Mouse (Mus musculus) neural tube, embryonic 14.5 days (tissue): ENCODE results near the gene Prdm1. TPM values are rescaled to one million over a fixed set of nuclear protein-coding genes. Genes with fewer than 3 reads are reported as not detected.

ENCODE experiments used
- ATAC-seq: fragments of 200-750 bp; cut with Nextera tagmentation; 2 replicates; pipeline ENCODE4 v1.8.0; 2017; ENCODE audit warnings: low read depth, mild to moderate bottlenecking, moderate TSS enrichment, moderate library complexity
- H3K27ac ChIP-seq: fragments of 300-500 bp; sonication (generic); 2 replicates; pipeline ENCODE4 v1.5.1; 2014; ENCODE audit warnings: low read depth, mild to moderate bottlenecking, control low read depth, low read length, moderate library complexity, mixed read lengths
- H3K27me3 ChIP-seq: fragments of 300-500 bp; sonication (generic); 2 replicates; pipeline ENCODE4 v1.6.1; 2014; ENCODE audit warnings: low read length; ENCODE audit not compliant: control insufficient read depth, insufficient read depth
- H3K36me3 ChIP-seq: fragments of 300-500 bp; sonication (generic); 2 replicates; pipeline ENCODE4 v1.6.1; 2014; ENCODE audit warnings: low read length, mixed read lengths; ENCODE audit not compliant: control insufficient read depth, insufficient read depth
- H3K4me1 ChIP-seq: fragments of 300-500 bp; sonication (generic); 2 replicates; pipeline ENCODE4 v1.6.1; 2014; ENCODE audit warnings: low read length; ENCODE audit not compliant: control insufficient read depth, insufficient read depth
- H3K4me2 ChIP-seq: fragments of 300-500 bp; sonication (generic); 2 replicates; pipeline ENCODE4 v1.6.1; 2014; ENCODE audit warnings: mild to moderate bottlenecking, low read depth, low read length, control low read depth
- H3K4me3 ChIP-seq: fragments of 300-500 bp; sonication (generic); 2 replicates; pipeline ENCODE4 v1.5.1; 2014; ENCODE audit warnings: low read depth, low read length, control low read depth, mixed read lengths
- H3K9ac ChIP-seq: fragments of 300-500 bp; sonication (generic); replicated peaks from 2 replicates; pipeline ENCODE4 v1.6.1; 2014; ENCODE audit warnings: low read depth, mild to moderate bottlenecking, control low read depth, low read length, mixed read lengths
- H3K9me3 ChIP-seq: fragments of 300-500 bp; sonication (generic); 2 replicates; pipeline ENCODE4 v1.6.1; 2016; ENCODE audit warnings: low read length; ENCODE audit not compliant: control insufficient read depth
- WGBS: fragments of 180-500 bp; shearing (Covaris S2); extraction: QIAGEN DNeasy Blood & Tissue Kit; methylation state at CpG from one replicate; pipeline ENCODE4 v1.1.7; 2014; 5-methylcytosine and 5-hydroxymethylcytosine counted together
- polyA plus RNA-seq: library from polyadenylated mRNA; unstranded; fragments of >200 nt; fragmentation: Nextera tagmentation; extraction: Ambion mirVana; gene quantifications from 2 replicates; pipeline ENCODE4 v1.2.1, GENCODE M21; 2014

Prdm1 gene
- polyA plus RNA-seq, 1 experiment from 2014 or later = 0.64 TPM

- ATAC-seq = no peak
- 89% methylated on average over 12 of the region's 12 CpGs for WGBS
Measured at GRCm38 (mm10) chr10:44443696-44444095, 84.6 kb downstream of the Prdm1 start.

DNA sequence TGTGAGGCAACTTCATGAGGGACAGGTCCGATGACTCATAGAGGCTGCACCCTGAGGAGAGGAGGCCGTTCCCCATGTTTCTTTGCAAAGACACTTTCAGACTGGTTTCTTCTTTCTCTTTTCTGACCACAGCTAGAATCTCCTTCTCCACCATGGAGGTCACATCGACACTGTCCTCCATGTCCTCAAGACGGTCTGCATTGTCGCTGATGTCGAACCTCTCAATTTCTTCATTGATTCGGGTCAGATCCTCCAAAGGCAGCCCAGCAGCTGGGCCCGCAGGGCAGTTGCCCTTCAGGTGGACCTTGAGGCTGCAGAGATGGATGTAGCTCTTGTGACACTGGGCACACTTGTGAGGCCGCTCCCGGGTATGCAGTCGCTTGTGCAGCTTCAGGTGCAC, 88.6 kb downstream of the Prdm1 start:
- H3K4me3 ChIP-seq = no peak overlapping the region
- no peaks in the 10 kb centered on the region for H3K4me1 ChIP-seq
- no peak overlapping the region for H3K4me2 ChIP-seq
- no peaks in the 10 kb centered on the region for H3K36me3 ChIP-seq
- H3K27ac ChIP-seq = no peak overlapping the region
- no peaks in the 10 kb centered on the region for H3K9me3 ChIP-seq
- 91% methylated on average over 11 of the region's 11 CpGs for WGBS
- H3K27me3 ChIP-seq = no peaks in the 10 kb centered on the region
- H3K9ac ChIP-seq = no peak overlapping the region
- no peak for ATAC-seq

More at GRCm38 (mm10) chr10:44443696-44444095, 84.6 kb downstream of the Prdm1 start:
- Histone ChIP-seq H3K27me3 (no peaks in the 10 kb centered on the region), H3K4me1 (no peaks in the 10 kb centered on the region), H3K4me2 (no peak overlapping the region), H3K9me3 (no peaks in the 10 kb centered on the region), H3K9ac (no peak overlapping the region), H3K36me3 (no peaks in the 10 kb centered on the region), H3K4me3 (no peak overlapping the region), H3K27ac (no peak overlapping the region)

- Histone ChIP-seq H3K9me3 (no peaks in the 10 kb centered on the region), H3K4me3 (no peak overlapping the region)
- WGBS = 94% methylated on average over 1 of the region's 1 CpGs
Measured at GRCm38 (mm10) chr10:44437614-44438013, 90.7 kb downstream of the Prdm1 start.

GRCm38 (mm10) chr10:44435956-44436355, 92.3 kb downstream of the Prdm1 start:
- no peak overlapping the region for H3K4me3 ChIP-seq
- no peak for ATAC-seq
- WGBS = 81% methylated on average over 4 of the region's 4 CpGs

More at GRCm38 (mm10) chr10:44437614-44438013, 90.7 kb downstream of the Prdm1 start:
- ATAC-seq = no peak
- H3K9ac ChIP-seq = no peak overlapping the region
- H3K4me1 ChIP-seq = no peaks in the 10 kb centered on the region
- H3K27ac ChIP-seq = no peak overlapping the region
- no peak overlapping the region for H3K4me2 ChIP-seq
- no peaks in the 10 kb centered on the region for H3K27me3 ChIP-seq
- no peaks in the 10 kb centered on the region for H3K36me3 ChIP-seq

GRCm38 (mm10) chr10:44434702-44435181, 93.6 kb downstream of the Prdm1 start:
- Histone ChIP-seq H3K4me1 (no peaks in the 10 kb centered on the region), H3K27ac (no peak overlapping the region), H3K9me3 (no peaks in the 10 kb centered on the region), H3K9ac (no peak overlapping the region), H3K27me3 (no peaks in the 10 kb centered on the region), H3K4me3 (no peak overlapping the region), H3K36me3 (no peaks in the 10 kb centered on the region), H3K4me2 (no peak overlapping the region)
- no peak for ATAC-seq
- 68% methylated on average over 6 of the region's 6 CpGs for WGBS

More at GRCm38 (mm10) chr10:44435956-44436355, 92.3 kb downstream of the Prdm1 start:
- H3K9ac ChIP-seq = no peak overlapping the region
- no peaks in the 10 kb centered on the region for H3K4me1 ChIP-seq
- H3K27me3 ChIP-seq = no peaks in the 10 kb centered on the region
- H3K27ac ChIP-seq = no peak overlapping the region
- H3K36me3 ChIP-seq = no peaks in the 10 kb centered on the region
- H3K4me2 ChIP-seq = no peak overlapping the region
- H3K9me3 ChIP-seq = no peaks in the 10 kb centered on the region

- Histone ChIP-seq H3K9ac (no peak overlapping the region), H3K4me3 (no peak overlapping the region), H3K27me3 (no peaks in the 10 kb centered on the region), H3K9me3 (no peaks in the 10 kb centered on the region), H3K27ac (no peak overlapping the region), H3K4me2 (no peak overlapping the region), H3K36me3 (no peaks in the 10 kb centered on the region), H3K4me1 (no peaks in the 10 kb centered on the region)
- 81% methylated on average over 11 of the region's 11 CpGs for WGBS
- no peak for ATAC-seq
Measured at GRCm38 (mm10) chr10:44432235-44432634, 96.1 kb downstream of the Prdm1 start.

- Histone ChIP-seq H3K27ac (no peak overlapping the region), H3K4me1 (no peaks in the 10 kb centered on the region), H3K4me3 (no peak overlapping the region), H3K27me3 (no peaks in the 10 kb centered on the region), H3K4me2 (no peak overlapping the region), H3K36me3 (no peaks in the 10 kb centered on the region), H3K9me3 (no peaks in the 10 kb centered on the region), H3K9ac (no peak overlapping the region)
- no peak for ATAC-seq
- 90% methylated on average over 4 of the region's 4 CpGs for WGBS
Measured at GRCm38 (mm10) chr10:44431689-44432088, 96.6 kb downstream of the Prdm1 start.

DNA sequence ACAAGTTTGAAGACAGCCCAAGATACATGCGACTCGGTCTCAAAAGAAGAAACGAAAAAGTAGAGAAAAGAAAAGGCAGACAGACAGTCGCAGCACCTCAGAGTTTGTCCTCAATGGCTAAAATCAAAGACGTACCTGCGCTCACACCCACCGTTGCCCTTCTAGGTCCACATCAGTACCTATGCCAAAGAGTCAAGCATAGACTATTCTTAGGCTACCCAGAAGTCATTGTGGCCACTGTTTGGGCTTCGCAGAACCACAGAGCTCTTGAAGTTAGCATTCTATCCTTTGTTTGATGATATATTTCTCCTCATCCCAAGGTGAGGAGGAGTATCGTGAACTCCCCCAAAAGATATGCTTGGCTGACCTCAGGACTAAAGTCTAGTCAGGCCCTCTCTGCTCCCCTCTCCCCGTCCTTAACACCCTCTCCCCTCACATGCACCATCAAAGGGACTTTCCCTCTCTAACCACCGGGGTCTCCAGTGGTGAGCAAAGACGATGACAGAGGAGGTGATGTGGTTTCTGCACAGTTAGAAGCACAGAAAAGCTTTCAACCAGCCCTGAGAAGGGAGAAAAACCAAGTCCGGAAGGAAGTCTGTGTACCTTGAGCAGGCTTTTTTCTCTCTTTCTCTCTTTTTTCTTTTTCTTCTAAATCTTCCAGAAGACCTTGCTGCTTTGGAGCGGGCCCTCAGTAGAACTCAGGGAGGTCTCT, 99.0 kb downstream of the Prdm1 start:
- no peak for ATAC-seq
- H3K9ac ChIP-seq = no peak overlapping the region
- no peak overlapping the region for H3K4me3 ChIP-seq

GRCm38 (mm10) chr10:44427891-44428361, 100.4 kb downstream of the Prdm1 start:
- WGBS = 32% methylated on average over 12 of the region's 12 CpGs
- no peak overlapping the region for H3K4me3 ChIP-seq

More for the DNA sequence above, 99.0 kb downstream of the Prdm1 start:
- no peaks in the 10 kb centered on the region for H3K36me3 ChIP-seq
- no peaks in the 10 kb centered on the region for H3K27me3 ChIP-seq
- no peak overlapping the region for H3K4me2 ChIP-seq
- H3K9me3 ChIP-seq = no peaks in the 10 kb centered on the region
- no peaks in the 10 kb centered on the region for H3K4me1 ChIP-seq
- 90% methylated on average over 14 of the region's 14 CpGs for WGBS
- no peak overlapping the region for H3K27ac ChIP-seq

More at GRCm38 (mm10) chr10:44427891-44428361, 100.4 kb downstream of the Prdm1 start:
- Histone ChIP-seq H3K4me1 (no peaks in the 10 kb centered on the region), H3K4me2 (no peak overlapping the region), H3K9me3 (no peaks in the 10 kb centered on the region), H3K27me3 (no peaks in the 10 kb centered on the region), H3K9ac (no peak overlapping the region), H3K36me3 (no peaks in the 10 kb centered on the region), H3K27ac (no peak overlapping the region)
- peak; percentile 46; the same call in 1 of the 2 replicates for ATAC-seq
